Mouse (Mus musculus) kidney, embryonic 16.5 days (tissue): ENCODE data around the gene Rap1b. TPM values are rescaled to one million over a fixed set of nuclear protein-coding genes. Genes with fewer than 3 reads are reported as not detected.

Experiments used
- ATAC-seq: fragments of 200-750 bp; cut with Nextera tagmentation; 2 replicates; pipeline ENCODE4 v1.8.0; 2017; ENCODE audit warnings: moderate TSS enrichment; ENCODE audit not compliant: low FRiP score, low TSS enrichment
- H3K27ac ChIP-seq: fragments of 300-500 bp; sonication (generic); 2 replicates; pipeline ENCODE4 v1.5.1; 2014; ENCODE audit warnings: low read length
- H3K27me3 ChIP-seq: fragments of 300-500 bp; sonication (generic); 2 replicates; pipeline ENCODE4 v1.6.1; 2014; ENCODE audit warnings: low read length, control low read depth, mixed read lengths; ENCODE audit not compliant: insufficient read depth
- H3K36me3 ChIP-seq: fragments of 300-500 bp; sonication (generic); 2 replicates; pipeline ENCODE4 v1.6.1; 2014; ENCODE audit warnings: low read length, control low read depth, mixed read lengths; ENCODE audit not compliant: insufficient read depth
- H3K4me1 ChIP-seq: fragments of 300-500 bp; sonication (generic); 2 replicates; pipeline ENCODE4 v1.6.1; 2014; ENCODE audit warnings: low read length, control low read depth, mixed read lengths; ENCODE audit not compliant: insufficient read depth
- H3K4me2 ChIP-seq: fragments of 300-500 bp; sonication (generic); replicated peaks from 2 replicates; pipeline ENCODE4 v1.6.1; 2014; ENCODE audit warnings: low read depth, low read length
- H3K4me3 ChIP-seq: fragments of 300-500 bp; sonication (generic); 2 replicates; pipeline ENCODE4 v1.5.1; 2014; ENCODE audit warnings: mild to moderate bottlenecking, low read length
- H3K9ac ChIP-seq: fragments of 300-500 bp; sonication (generic); replicated peaks from 2 replicates; pipeline ENCODE4 v1.6.1; 2014; ENCODE audit warnings: low read length
- H3K9me3 ChIP-seq: fragments of 300-500 bp; sonication (generic); 2 replicates; pipeline ENCODE4 v1.6.1; 2016; ENCODE audit warnings: low read length, control low read depth
- WGBS: fragments of 180-500 bp; shearing (Covaris S2); extraction: QIAGEN DNeasy Blood & Tissue Kit; methylation state at CpG from one replicate; pipeline ENCODE4 v1.1.7; 2014; 5-methylcytosine and 5-hydroxymethylcytosine counted together
- polyA plus RNA-seq: library from polyadenylated mRNA; unstranded; fragments of >200 nt; fragmentation: Nextera tagmentation; extraction: Ambion mirVana; gene quantifications from 2 replicates; pipeline ENCODE4 v1.2.1, GENCODE M21; 2015

Rap1b gene
- polyA plus RNA-seq, 1 experiment from 2014 or later, result 185 TPM

GRCm38 (mm10) chr10:117810506-117810905 is 35.3 kb downstream of the Rap1b start:
- H3K4me3 ChIP-seq, result no peak overlapping the region
- no peak for ATAC-seq
- peaks cover 14% of the 10 kb centered on the region for H3K36me3 ChIP-seq
- H3K27me3 ChIP-seq, result no peaks in the 10 kb centered on the region
- WGBS, result 79% methylated on average over 11 of the region's 11 CpGs
- H3K4me1 ChIP-seq, result no peaks in the 10 kb centered on the region
- H3K9ac ChIP-seq, result no peak overlapping the region
- no peak overlapping the region for H3K27ac ChIP-seq
- H3K9me3 ChIP-seq, result no peaks in the 10 kb centered on the region
- H3K4me2 ChIP-seq, result no peak overlapping the region

GRCm38 (mm10) chr10:117808068-117808467 is 37.8 kb downstream of the Rap1b start:
- Histone ChIP-seq H3K9me3 (no peaks in the 10 kb centered on the region), H3K4me3 (no peak overlapping the region), H3K27me3 (no peaks in the 10 kb centered on the region), H3K4me2 (no peak overlapping the region), H3K9ac (no peak overlapping the region), H3K27ac (no peak overlapping the region), H3K36me3 (peaks cover 6% of the 10 kb centered on the region), H3K4me1 (no peaks in the 10 kb centered on the region)
- WGBS, result 65% methylated on average over 6 of the region's 6 CpGs
- no peak for ATAC-seq

GRCm38 (mm10) chr10:117805919-117806318 is 39.9 kb downstream of the Rap1b start:
- ATAC-seq, result no peak
- Histone ChIP-seq H3K9ac (no peak overlapping the region), H3K27me3 (no peaks in the 10 kb centered on the region), H3K4me1 (no peaks in the 10 kb centered on the region), H3K4me2 (no peak overlapping the region), H3K27ac (no peak overlapping the region), H3K4me3 (no peak overlapping the region), H3K9me3 (no peaks in the 10 kb centered on the region), H3K36me3 (0 out of 2 replicates have a peak, but pooled peaks cover 1% of the 10 kb centered on the region)
- 61% methylated on average over 9 of the region's 9 CpGs for whole genome bisulfite sequencing

GRCm38 (mm10) chr10:117803870-117804850 is 41.7 kb downstream of the Rap1b start:
- Histone ChIP-seq H3K27me3 (no peaks in the 10 kb centered on the region), H3K4me2 (no peak overlapping the region), H3K4me1 (no peaks in the 10 kb centered on the region), H3K36me3 (no peaks in the 10 kb centered on the region), H3K4me3 (no peak overlapping the region), H3K27ac (no peak overlapping the region), H3K9me3 (no peaks in the 10 kb centered on the region), H3K9ac (no peak overlapping the region)
- no peak for ATAC-seq
- 82% methylated on average over 31 of the region's 31 CpGs for WGBS

- Histone ChIP-seq H3K4me3 (no peak overlapping the region), H3K36me3 (no peaks in the 10 kb centered on the region), H3K4me2 (no peak overlapping the region), H3K4me1 (no peaks in the 10 kb centered on the region), H3K9ac (no peak overlapping the region), H3K9me3 (no peaks in the 10 kb centered on the region), H3K27me3 (no peaks in the 10 kb centered on the region), H3K27ac (no peak overlapping the region)
- no peak for ATAC-seq
- 94% methylated on average over 9 of the region's 9 CpGs for WGBS
Measured at GRCm38 (mm10) chr10:117801886-117802285, 43.9 kb downstream of the Rap1b start.

GRCm38 (mm10) chr10:117799806-117800205 is 46.0 kb downstream of the Rap1b start:
- no peak overlapping the region for H3K27ac ChIP-seq
- H3K4me1 ChIP-seq, result no peaks in the 10 kb centered on the region
- H3K27me3 ChIP-seq, result no peaks in the 10 kb centered on the region
- H3K9me3 ChIP-seq, result peaks cover 5% of the 10 kb centered on the region; the same call in 1 of the 2 replicates
- ATAC-seq, result no peak
- H3K9ac ChIP-seq, result no peak overlapping the region
- H3K36me3 ChIP-seq, result no peaks in the 10 kb centered on the region
- H3K4me2 ChIP-seq, result no peak overlapping the region
- no peak overlapping the region for H3K4me3 ChIP-seq
- 86% methylated on average over 11 of the region's 11 CpGs for WGBS

- no peak for ATAC-seq
- Histone ChIP-seq H3K36me3 (no peaks in the 10 kb centered on the region), H3K4me2 (no peak overlapping the region), H3K4me3 (no peak overlapping the region), H3K4me1 (peaks cover 1% of the 10 kb centered on the region; the same call in 1 of the 2 replicates), H3K9ac (no peak overlapping the region), H3K27me3 (no peaks in the 10 kb centered on the region), H3K9me3 (peaks cover 5% of the 10 kb centered on the region; the same call in 1 of the 2 replicates), H3K27ac (no peak overlapping the region)
- 75% methylated on average over 6 of the region's 6 CpGs for WGBS
Measured at GRCm38 (mm10) chr10:117798436-117799035, 47.3 kb downstream of the Rap1b start.

- Histone ChIP-seq H3K27me3 (no peaks in the 10 kb centered on the region), H3K9ac (no peak overlapping the region), H3K4me3 (no peak overlapping the region), H3K27ac (no peak overlapping the region), H3K9me3 (peaks cover 5% of the 10 kb centered on the region; the same call in 1 of the 2 replicates), H3K36me3 (no peaks in the 10 kb centered on the region), H3K4me2 (no peak overlapping the region), H3K4me1 (peaks cover 8% of the 10 kb centered on the region)
- WGBS, result 68% methylated on average over 7 of the region's 7 CpGs
- no peak for ATAC-seq
Measured at GRCm38 (mm10) chr10:117797684-117798083, 48.2 kb downstream of the Rap1b start.

- Histone ChIP-seq H3K36me3 (no peaks in the 10 kb centered on the region), H3K9me3 (peaks cover 5% of the 10 kb centered on the region; the same call in 1 of the 2 replicates), H3K4me3 (no peak overlapping the region), H3K9ac (no peak overlapping the region), H3K27ac (no peak overlapping the region), H3K27me3 (no peaks in the 10 kb centered on the region), H3K4me2 (no peak overlapping the region), H3K4me1 (peaks cover 8% of the 10 kb centered on the region)
- ATAC-seq, result no peak
- WGBS, result 91% methylated on average over 12 of the region's 12 CpGs
Measured at GRCm38 (mm10) chr10:117797106-117797505, 48.7 kb downstream of the Rap1b start.

- no peaks in the 10 kb centered on the region for H3K27me3 ChIP-seq
- H3K36me3 ChIP-seq, result no peaks in the 10 kb centered on the region
- no peak for ATAC-seq
- WGBS, result 95% methylated on average over 7 of the region's 7 CpGs
- no peak overlapping the region for H3K4me2 ChIP-seq
- H3K27ac ChIP-seq, result no peak overlapping the region
- H3K9ac ChIP-seq, result no peak overlapping the region
- H3K4me3 ChIP-seq, result no peak overlapping the region
- H3K4me1 ChIP-seq, result peaks cover 15% of the 10 kb centered on the region
- peaks cover 5% of the 10 kb centered on the region; the same call in 1 of the 2 replicates for H3K9me3 ChIP-seq
Measured at GRCm38 (mm10) chr10:117796181-117796580, 49.7 kb downstream of the Rap1b start.
